Mouse (Mus musculus) kidney, postnatal 0 days (tissue): ENCODE data around the gene Gab2. TPM values are rescaled to one million over a fixed set of nuclear protein-coding genes. Genes with fewer than 3 reads are reported as not detected.

Experiments
- ATAC-seq: fragments of 200-750 bp; cut with Nextera tagmentation; replicated peaks from 2 replicates; pipeline ENCODE4 v1.8.0; 2017; ENCODE audit warnings: low read depth, moderate number of reproducible peaks, moderate TSS enrichment, moderate library complexity; ENCODE audit not compliant: low FRiP score
- DNase-seq: peaks from one replicate; pipeline ENCODE4 v3.0.0-alpha.2; 2016; ENCODE audit warnings: low spot score
- H3K27ac ChIP-seq: fragments of 300-500 bp; sonication (generic); 2 replicates; pipeline ENCODE4 v1.5.1; 2014; ENCODE audit warnings: mild to moderate bottlenecking
- H3K27me3 ChIP-seq: fragments of 300-500 bp; sonication (generic); 2 replicates; pipeline ENCODE4 v1.6.1; 2014; ENCODE audit warnings: low read length, mixed read lengths; ENCODE audit not compliant: insufficient read depth
- H3K36me3 ChIP-seq: fragments of 300-500 bp; sonication (generic); 2 replicates; pipeline ENCODE4 v1.6.1; 2014; ENCODE audit warnings: low read length, mixed read lengths; ENCODE audit not compliant: insufficient read depth
- H3K4me1 ChIP-seq: fragments of 300-500 bp; sonication (generic); replicated peaks from 2 replicates; pipeline ENCODE4 v1.6.1; 2014; ENCODE audit warnings: antibody characterized with exemption, low read length, mixed read lengths; ENCODE audit not compliant: insufficient read depth
- H3K4me2 ChIP-seq: fragments of 300-500 bp; sonication (generic); 2 replicates; pipeline ENCODE4 v1.6.1; 2014; ENCODE audit warnings: mild to moderate bottlenecking, low read length, moderate library complexity, mixed read lengths
- H3K4me3 ChIP-seq: fragments of 300-500 bp; sonication (generic); replicated peaks from 2 replicates; pipeline ENCODE4 v1.5.1; 2014; ENCODE audit warnings: low read depth, low read length
- H3K9ac ChIP-seq: fragments of 300-500 bp; sonication (generic); 2 replicates; pipeline ENCODE4 v1.6.1; 2014; ENCODE audit warnings: low read depth, low read length
- H3K9me3 ChIP-seq: fragments of 300-500 bp; sonication (generic); replicated peaks from 2 replicates; pipeline ENCODE4 v1.6.1; 2016; ENCODE audit warnings: low read length, inconsistent platforms, mixed read lengths
- CTCF ChIP-seq: IDR thresholded peaks from 2 replicates; pipeline ENCODE4 v1.5.1; 2016; ENCODE audit warnings: antibody characterized with exemption, low read depth, mild to moderate bottlenecking, moderate library complexity
- WGBS: fragments of 180-500 bp; shearing (Covaris S2); extraction: QIAGEN DNeasy Blood & Tissue Kit; methylation state at CpG from one replicate; pipeline ENCODE4 v1.1.7; 2014; 5-methylcytosine and 5-hydroxymethylcytosine counted together
- polyA plus RNA-seq: library from polyadenylated mRNA; unstranded; fragments of >200 nt; fragmentation: Nextera tagmentation; extraction: Ambion mirVana; gene quantifications from 2 replicates; pipeline ENCODE4 v1.2.1, GENCODE M21; 2015

The Gab2 gene
- polyA plus RNA-seq, 1 experiment from 2014 or later: 10.6 TPM

GRCm38 (mm10) chr7:97304471-97304870 lies 223.1 kb downstream of the Gab2 start:
- Histone ChIP-seq H3K9ac (no peak overlapping the region), H3K9me3 (no peaks in the 10 kb centered on the region), H3K36me3 (peaks cover 70% of the 10 kb centered on the region), H3K27ac (no peak overlapping the region), H3K4me3 (no peak overlapping the region), H3K4me1 (no peaks in the 10 kb centered on the region), H3K27me3 (no peaks in the 10 kb centered on the region), H3K4me2 (no peak overlapping the region)
- ATAC-seq (no peak), DNase-seq (no peak)
- no peak for TF ChIP-seq CTCF

GRCm38 (mm10) chr7:97305206-97305605 lies 223.8 kb downstream of the Gab2 start:
- H3K9ac ChIP-seq: no peak overlapping the region
- WGBS: 88% methylated on average over 4 of the region's 4 CpGs
- no peak overlapping the region for H3K4me2 ChIP-seq
- DNase-seq: no peak
- H3K27ac ChIP-seq: no peak overlapping the region
- H3K9me3 ChIP-seq: no peaks in the 10 kb centered on the region
- ATAC-seq: no peak
- no peaks in the 10 kb centered on the region for H3K4me1 ChIP-seq
- no peaks in the 10 kb centered on the region for H3K27me3 ChIP-seq
- TF ChIP-seq CTCF: no peak
- no peak overlapping the region for H3K4me3 ChIP-seq
- H3K36me3 ChIP-seq: peaks cover 72% of the 10 kb centered on the region

GRCm38 (mm10) chr7:97306813-97307212 lies 225.4 kb downstream of the Gab2 start:
- ATAC-seq (no peak), DNase-seq (no peak)
- no peaks in the 10 kb centered on the region for H3K4me1 ChIP-seq
- H3K9ac ChIP-seq: no peak overlapping the region
- TF ChIP-seq CTCF: no peak
- no peaks in the 10 kb centered on the region for H3K9me3 ChIP-seq
- no peak overlapping the region for H3K4me3 ChIP-seq
- WGBS: 95% methylated on average over 2 of the region's 2 CpGs
- H3K27me3 ChIP-seq: no peaks in the 10 kb centered on the region
- H3K27ac ChIP-seq: no peak overlapping the region
- H3K4me2 ChIP-seq: no peak overlapping the region
- H3K36me3 ChIP-seq: peaks cover 68% of the 10 kb centered on the region

GRCm38 (mm10) chr7:97307546-97307945 lies 226.2 kb downstream of the Gab2 start:
- TF ChIP-seq CTCF: no peak
- DNase-seq: no peak
- 92% methylated on average over 1 of the region's 1 CpGs for WGBS
- no peak overlapping the region for H3K9ac ChIP-seq
- no peaks in the 10 kb centered on the region for H3K27me3 ChIP-seq
- no peak overlapping the region for H3K4me2 ChIP-seq
- ATAC-seq: no peak
- H3K9me3 ChIP-seq: no peaks in the 10 kb centered on the region
- H3K27ac ChIP-seq: no peak overlapping the region
- no peaks in the 10 kb centered on the region for H3K4me1 ChIP-seq
- peaks cover 66% of the 10 kb centered on the region for H3K36me3 ChIP-seq
- no peak overlapping the region for H3K4me3 ChIP-seq

- ATAC-seq (no peak), DNase-seq (no peak)
- H3K36me3 ChIP-seq: peaks cover 48% of the 10 kb centered on the region
- no peak for TF ChIP-seq CTCF
- no peak overlapping the region for H3K9ac ChIP-seq
- H3K4me1 ChIP-seq: no peaks in the 10 kb centered on the region
- WGBS: 83% methylated on average over 4 of the region's 4 CpGs
- H3K4me3 ChIP-seq: no peak overlapping the region
- H3K4me2 ChIP-seq: no peak overlapping the region
- no peak overlapping the region for H3K27ac ChIP-seq
- no peaks in the 10 kb centered on the region for H3K9me3 ChIP-seq
- H3K27me3 ChIP-seq: no peaks in the 10 kb centered on the region
Measured at GRCm38 (mm10) chr7:97309461-97310340, 228.3 kb downstream of the Gab2 start.

- Histone ChIP-seq H3K9ac (no peak overlapping the region), H3K4me1 (no peaks in the 10 kb centered on the region), H3K27ac (no peak overlapping the region), H3K4me2 (no peak overlapping the region), H3K9me3 (no peaks in the 10 kb centered on the region), H3K36me3 (peaks cover 43% of the 10 kb centered on the region), H3K4me3 (no peak overlapping the region), H3K27me3 (no peaks in the 10 kb centered on the region)
- no peak for TF ChIP-seq CTCF
- ATAC-seq (no peak), DNase-seq (no peak)
- WGBS: 95% methylated on average over 3 of the region's 3 CpGs
Measured at GRCm38 (mm10) chr7:97310341-97310635, 228.9 kb downstream of the Gab2 start.

GRCm38 (mm10) chr7:97311620-97312019 lies 230.2 kb downstream of the Gab2 start:
- Histone ChIP-seq H3K4me1 (no peaks in the 10 kb centered on the region), H3K4me2 (no peak overlapping the region), H3K4me3 (no peak overlapping the region), H3K9ac (no peak overlapping the region), H3K36me3 (peaks cover 38% of the 10 kb centered on the region), H3K27ac (no peak overlapping the region), H3K9me3 (no peaks in the 10 kb centered on the region), H3K27me3 (no peaks in the 10 kb centered on the region)
- DNase-seq (no peak), ATAC-seq (no peak)
- no peak for TF ChIP-seq CTCF
- 88% methylated on average over 14 of the region's 14 CpGs for WGBS
